8 mouse cellular contexts compared by ENCODE assay signal in the genomic region with DNA sequence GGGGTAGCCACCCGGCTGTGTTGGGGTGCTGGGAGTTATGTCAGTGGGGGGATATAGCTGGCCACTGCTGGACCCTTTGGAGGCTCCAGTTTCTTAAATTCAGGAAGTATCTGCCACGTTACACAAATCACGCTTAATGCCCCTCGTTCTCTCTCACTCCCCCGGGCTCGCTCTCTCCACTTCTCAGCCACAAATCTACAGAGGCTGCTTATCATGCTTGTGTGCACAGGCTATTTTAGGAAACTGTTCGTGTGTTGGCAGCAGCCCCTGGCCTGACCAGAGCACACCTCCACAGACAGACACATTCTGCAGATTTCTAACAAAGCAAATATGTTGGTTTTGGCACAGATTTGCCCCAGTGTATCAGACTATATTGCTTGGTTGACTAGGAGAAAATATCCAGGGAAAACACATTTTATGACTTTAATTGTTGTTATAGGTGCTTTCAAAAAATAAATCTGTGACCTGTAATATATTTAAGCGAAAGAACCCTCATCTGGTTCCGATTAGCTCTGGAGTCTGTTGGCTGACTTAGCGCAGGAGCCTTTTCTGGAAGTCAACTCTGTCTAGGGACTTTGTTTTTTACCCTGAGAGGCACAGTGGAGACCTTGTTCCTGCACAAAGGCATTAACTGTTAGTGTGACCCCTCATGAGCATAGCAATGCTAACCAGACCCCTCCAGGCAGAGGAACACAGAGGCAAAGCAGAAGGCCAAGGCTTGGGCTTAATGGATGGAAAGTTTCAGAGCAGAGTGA. TPM values are rescaled to one million over a fixed set of nuclear protein-coding genes. Genes with fewer than 3 reads are reported as not detected.
A peak's percentile ranks its signal among the peaks of the same experiment; 100 is the strongest.
DNase-seq lines count a peak whose midpoint lies in the region; ATAC-seq lines count a peak whose summit lies in the region.

No protein-coding gene starts in this region.

- H3K4me2 ChIP-seq in midbrain, embryonic 11.5 days, result no peak overlapping the region
- H3K4me2 ChIP-seq in midbrain, embryonic 13.5 days (replicated peaks), result no peak overlapping the region
- no peak overlapping the region for H3K4me2 ChIP-seq in intestine, embryonic 15.5 days (replicated peaks)
- no peak overlapping the region; the same call in 1 of the 2 replicates for H3K4me2 ChIP-seq in stomach, embryonic 14.5 days (replicated peaks; ENCODE audit: low read depth, low read length)

- no peak overlapping the region for H3K9ac ChIP-seq in midbrain, embryonic 11.5 days (ENCODE audit: low read length)
- no peak overlapping the region for H3K9ac ChIP-seq in midbrain, embryonic 13.5 days (replicated peaks)
- H3K9ac ChIP-seq in intestine, embryonic 15.5 days, result no peak overlapping the region
- no peak overlapping the region for H3K9ac ChIP-seq in stomach, embryonic 14.5 days (replicated peaks; ENCODE audit: low read depth, low read length)

- H3K27ac ChIP-seq in midbrain, embryonic 11.5 days (ENCODE audit: low read depth, low read length), result no peak overlapping the region
- H3K27ac ChIP-seq in midbrain, embryonic 13.5 days, result no peak overlapping the region
- H3K27ac ChIP-seq in intestine, embryonic 15.5 days, result peak overlapping the region; percentile 74
- peak overlapping the region; percentile 71 for H3K27ac ChIP-seq in stomach, embryonic 14.5 days (ENCODE audit: low read length)

- no peaks in the 10 kb centered on the region for H3K4me1 ChIP-seq in midbrain, embryonic 11.5 days (ENCODE audit: control insufficient read depth, insufficient read depth, low read length)
- no peaks in the 10 kb centered on the region; the same call in 1 of the 2 replicates for H3K4me1 ChIP-seq in midbrain, embryonic 13.5 days (replicated peaks)
- H3K4me1 ChIP-seq in intestine, embryonic 15.5 days (replicated peaks), result no peaks in the 10 kb centered on the region
- H3K4me1 ChIP-seq in stomach, embryonic 14.5 days (ENCODE audit: control insufficient read depth, insufficient read depth, low read length), result peaks cover 11% of the 10 kb centered on the region; the same call in 1 of the 2 replicates

- no peaks in the 10 kb centered on the region for H3K9me3 ChIP-seq in midbrain, embryonic 11.5 days (ENCODE audit: control insufficient read depth, low read length)
- no peaks in the 10 kb centered on the region for H3K9me3 ChIP-seq in midbrain, embryonic 13.5 days
- no peaks in the 10 kb centered on the region for H3K9me3 ChIP-seq in intestine, embryonic 15.5 days
- H3K9me3 ChIP-seq in stomach, embryonic 14.5 days (ENCODE audit: control insufficient read depth, low read depth, low read length), result peaks cover 4% of the 10 kb centered on the region; the same call in 1 of the 2 replicates

- WGBS in midbrain, embryonic 11.5 days, result 74% methylated on average over 10 of the region's 10 CpGs
- 68% methylated on average over 10 of the region's 10 CpGs for WGBS in midbrain, embryonic 13.5 days
- WGBS in intestine, embryonic 15.5 days, result 26% methylated on average over 10 of the region's 10 CpGs
- 21% methylated on average over 10 of the region's 10 CpGs for WGBS in stomach, embryonic 14.5 days

- H3K36me3 ChIP-seq in midbrain, embryonic 11.5 days (ENCODE audit: control insufficient read depth, insufficient read depth, low read length), result no peaks in the 10 kb centered on the region
- H3K36me3 ChIP-seq in midbrain, embryonic 13.5 days, result no peaks in the 10 kb centered on the region
- no peaks in the 10 kb centered on the region for H3K36me3 ChIP-seq in intestine, embryonic 15.5 days
- no peaks in the 10 kb centered on the region for H3K36me3 ChIP-seq in stomach, embryonic 14.5 days (ENCODE audit: control insufficient read depth, insufficient read depth, low read length)

- no peak for ATAC-seq in midbrain, embryonic 11.5 days (ENCODE audit: low FRiP score)
- no peak for ATAC-seq in midbrain, embryonic 13.5 days
- ATAC-seq in intestine, embryonic 15.5 days, result no peak
- peak; percentile 71; the same call in 1 of the 2 replicates for ATAC-seq in stomach, embryonic 14.5 days (ENCODE audit: insufficient number of reproducible peaks, insufficient read depth, low FRiP score, low read depth)
- no peak for ATAC-seq in megakaryocyte, adult 5-6 weeks (ENCODE audit: poor library complexity, severe bottlenecking)

- H3K27me3 ChIP-seq in midbrain, embryonic 11.5 days (ENCODE audit: control insufficient read depth, insufficient read depth, low read length), result no peaks in the 10 kb centered on the region
- H3K27me3 ChIP-seq in midbrain, embryonic 13.5 days, result no peaks in the 10 kb centered on the region
- no peaks in the 10 kb centered on the region for H3K27me3 ChIP-seq in intestine, embryonic 15.5 days (replicated peaks)
- no peaks in the 10 kb centered on the region for H3K27me3 ChIP-seq in stomach, embryonic 14.5 days (ENCODE audit: control insufficient read depth, insufficient read depth, low read length)

- no peak overlapping the region for H3K4me3 ChIP-seq in midbrain, embryonic 11.5 days (ENCODE audit: low read depth, low read length)
- no peak overlapping the region for H3K4me3 ChIP-seq in midbrain, embryonic 13.5 days (replicated peaks)
- no peak overlapping the region for H3K4me3 ChIP-seq in intestine, embryonic 15.5 days (replicated peaks)
- no peak overlapping the region for H3K4me3 ChIP-seq in stomach, embryonic 14.5 days (ENCODE audit: low read depth, low read length)

- DNase-seq in midbrain, embryonic 11.5 days (ENCODE audit: low spot score, missing footprints), result peak; percentile 81
- peak; percentile 42 for DNase-seq in embryo, embryonic 9.5 days (ENCODE audit: extremely low spot score)
- no peak for DNase-seq in urinary bladder, postnatal 36 days (ENCODE audit: low spot score in 2 of 2)
- DNase-seq in layer of hippocampus, postnatal 10 days (ENCODE audit: low spot score in 2 of 2), result no peak

RNA-seq across cellular contexts. Expression of gene Ccdc42, which starts 51.2 kb away (rescaled TPM):
- polyA plus RNA-seq in midbrain, embryonic 11.5 days (2014; fragmentation: Nextera tagmentation; extraction: Ambion mirVana), result 0.92 and 1.5 TPM in 2 replicates
- 0.15 and 0.36 TPM in 2 replicates for polyA plus RNA-seq in midbrain, embryonic 13.5 days (2015; fragmentation: Nextera tagmentation; extraction: Ambion mirVana)
- 0.21 and 0.25 TPM in 2 replicates for polyA plus RNA-seq in intestine, embryonic 15.5 days (2015; fragmentation: Nextera tagmentation; extraction: Ambion mirVana)
- polyA plus RNA-seq in stomach, embryonic 14.5 days (2014; fragmentation: Nextera tagmentation; extraction: Ambion mirVana), result 0.34 TPM in 1 of 2 replicates, not detected in the other
- total RNA-seq in megakaryocyte, adult 5-6 weeks (2015), result not detected in 2 replicates
- not detected in 2 replicates for total RNA-seq in megakaryocyte, adult 5-6 weeks (2017)
- under 1 TPM; 0.49 to 0.87 TPM for total RNA-seq in layer of hippocampus, postnatal 10 days (2021)

RNA-seq across cellular contexts. Expression of gene Myh10, which starts 53.3 kb away (rescaled TPM):
- polyA plus RNA-seq in midbrain, embryonic 11.5 days (2014; fragmentation: Nextera tagmentation; extraction: Ambion mirVana), result 139 and 141 TPM in 2 replicates
- 109 TPM in 2 replicates for polyA plus RNA-seq in midbrain, embryonic 13.5 days (2015; fragmentation: Nextera tagmentation; extraction: Ambion mirVana)
- 68.2 and 70.4 TPM in 2 replicates for polyA plus RNA-seq in intestine, embryonic 15.5 days (2015; fragmentation: Nextera tagmentation; extraction: Ambion mirVana)
- 114 and 118 TPM in 2 replicates for polyA plus RNA-seq in stomach, embryonic 14.5 days (2014; fragmentation: Nextera tagmentation; extraction: Ambion mirVana)
- 1.6 and 1.9 TPM in 2 replicates for total RNA-seq in megakaryocyte, adult 5-6 weeks (2015)
- 0.59 and 1.5 TPM in 2 replicates for total RNA-seq in megakaryocyte, adult 5-6 weeks (2017)
- total RNA-seq in layer of hippocampus, postnatal 10 days (2021), result 100 to 1,000 TPM; 164 to 167 TPM

Comparison
In these comparisons a context has a peak if more than half of its experiments do, and no peak if none do; other contexts are left out.
1. DNase-seq: peak in midbrain, embryonic 11.5 days (single experiment) and embryo, embryonic 9.5 days (single experiment); none in urinary bladder, postnatal 36 days (0 of 2) and layer of hippocampus, postnatal 10 days (0 of 2).
2. H3K27ac ChIP-seq: peak in intestine, embryonic 15.5 days (single experiment) and stomach, embryonic 14.5 days (single experiment); none in midbrain, embryonic 11.5 days (single experiment) and midbrain, embryonic 13.5 days (single experiment).